Mouse (Mus musculus) kidney, embryonic 14.5 days (tissue): ENCODE measurements around the gene Grcc10. TPM values are rescaled to one million over a fixed set of nuclear protein-coding genes. Genes with fewer than 3 reads are reported as not detected.

Source experiments
- ATAC-seq: fragments of 200-750 bp; cut with Nextera tagmentation; 2 replicates; pipeline ENCODE4 v1.8.0; 2017; ENCODE audit warnings: moderate number of reproducible peaks, mild to moderate bottlenecking, moderate TSS enrichment, moderate library complexity; ENCODE audit not compliant: low FRiP score, low TSS enrichment
- H3K27ac ChIP-seq: fragments of 300-500 bp; sonication (generic); 2 replicates; pipeline ENCODE4 v1.5.1; 2014; ENCODE audit warnings: low read depth, mild to moderate bottlenecking, low read length, moderate library complexity, mixed read lengths
- H3K27me3 ChIP-seq: fragments of 300-500 bp; sonication (generic); 2 replicates; pipeline ENCODE4 v1.6.1; 2014; ENCODE audit warnings: mild to moderate bottlenecking, low read length; ENCODE audit not compliant: control insufficient read depth, insufficient read depth
- H3K36me3 ChIP-seq: fragments of 300-500 bp; sonication (generic); 2 replicates; pipeline ENCODE4 v1.6.1; 2014; ENCODE audit warnings: low read length, mixed read lengths; ENCODE audit not compliant: control insufficient read depth, insufficient read depth
- H3K4me1 ChIP-seq: fragments of 300-500 bp; sonication (generic); 2 replicates; pipeline ENCODE4 v1.6.1; 2014; ENCODE audit warnings: low read length, mixed read lengths; ENCODE audit not compliant: control insufficient read depth, insufficient read depth
- H3K4me2 ChIP-seq: fragments of 300-500 bp; sonication (generic); replicated peaks from 2 replicates; pipeline ENCODE4 v1.6.1; 2014; ENCODE audit warnings: low read depth, mild to moderate bottlenecking, low read length
- H3K4me3 ChIP-seq: fragments of 300-500 bp; sonication (generic); 2 replicates; pipeline ENCODE4 v1.5.1; 2014; ENCODE audit warnings: mild to moderate bottlenecking, low read length
- H3K9ac ChIP-seq: fragments of 300-500 bp; sonication (generic); 2 replicates; pipeline ENCODE4 v1.6.1; 2014; ENCODE audit warnings: low read depth, mild to moderate bottlenecking, low read length, moderate library complexity
- H3K9me3 ChIP-seq: fragments of 300-500 bp; sonication (generic); 2 replicates; pipeline ENCODE4 v1.6.1; 2016; ENCODE audit warnings: low read length; ENCODE audit not compliant: control insufficient read depth
- WGBS: fragments of 180-500 bp; shearing (Covaris S2); extraction: QIAGEN DNeasy Blood & Tissue Kit; methylation state at CpG from one replicate; pipeline ENCODE4 v1.1.7; 2014; 5-methylcytosine and 5-hydroxymethylcytosine counted together
- polyA plus RNA-seq: library from polyadenylated mRNA; unstranded; fragments of >200 nt; fragmentation: Nextera tagmentation; extraction: Ambion mirVana; gene quantifications from 2 replicates; pipeline ENCODE4 v1.2.1, GENCODE M21; 2014

Gene Grcc10
- polyA plus RNA-seq, 1 experiment from 2014 or later: 564 TPM

- H3K4me1 ChIP-seq: peaks cover 28% of the 10 kb centered on the region
- H3K4me2 ChIP-seq: no peak overlapping the region
- no peaks in the 10 kb centered on the region for H3K27me3 ChIP-seq
- H3K36me3 ChIP-seq: peaks cover 45% of the 10 kb centered on the region
- H3K4me3 ChIP-seq: no peak overlapping the region
- H3K9me3 ChIP-seq: no peaks in the 10 kb centered on the region
- H3K27ac ChIP-seq: no peak overlapping the region
- 79% methylated on average over 8 of the region's 8 CpGs for WGBS
- ATAC-seq: no peak
- H3K9ac ChIP-seq: 0 out of 2 replicates have a peak overlapping the region, but pooled peaks have one; percentile 18
Measured at GRCm38 (mm10) chr6:124750405-124750804, 9.2 kb upstream of the Grcc10 start.

- WGBS: 87% methylated on average over 7 of the region's 7 CpGs
- H3K27ac ChIP-seq: no peak overlapping the region
- peak overlapping the region; percentile 96 for H3K4me2 ChIP-seq
- no peaks in the 10 kb centered on the region for H3K27me3 ChIP-seq
- H3K36me3 ChIP-seq: peaks cover 66% of the 10 kb centered on the region
- peak overlapping the region; percentile 86; the same call in 1 of the 2 replicates for H3K9ac ChIP-seq
- ATAC-seq: no peak
- H3K4me1 ChIP-seq: peaks cover 16% of the 10 kb centered on the region
- H3K9me3 ChIP-seq: no peaks in the 10 kb centered on the region
- H3K4me3 ChIP-seq: peak overlapping the region; percentile 47
Measured at GRCm38 (mm10) chr6:124746654-124747632, 5.8 kb upstream of the Grcc10 start.

- Histone ChIP-seq H3K9me3 (no peaks in the 10 kb centered on the region), H3K4me2 (peak overlapping the region; percentile 96), H3K4me1 (peaks cover 20% of the 10 kb centered on the region), H3K36me3 (peaks cover 66% of the 10 kb centered on the region), H3K27ac (peak overlapping the region; percentile 91), H3K4me3 (peak overlapping the region; percentile 47), H3K9ac (peak overlapping the region; percentile 86), H3K27me3 (no peaks in the 10 kb centered on the region)
- ATAC-seq: peak; percentile 4; the same call in 1 of the 2 replicates
- 15% methylated on average over 8 of the region's 8 CpGs for WGBS
Measured at GRCm38 (mm10) chr6:124746296-124746605, 5.1 kb upstream of the Grcc10 start.

DNA sequence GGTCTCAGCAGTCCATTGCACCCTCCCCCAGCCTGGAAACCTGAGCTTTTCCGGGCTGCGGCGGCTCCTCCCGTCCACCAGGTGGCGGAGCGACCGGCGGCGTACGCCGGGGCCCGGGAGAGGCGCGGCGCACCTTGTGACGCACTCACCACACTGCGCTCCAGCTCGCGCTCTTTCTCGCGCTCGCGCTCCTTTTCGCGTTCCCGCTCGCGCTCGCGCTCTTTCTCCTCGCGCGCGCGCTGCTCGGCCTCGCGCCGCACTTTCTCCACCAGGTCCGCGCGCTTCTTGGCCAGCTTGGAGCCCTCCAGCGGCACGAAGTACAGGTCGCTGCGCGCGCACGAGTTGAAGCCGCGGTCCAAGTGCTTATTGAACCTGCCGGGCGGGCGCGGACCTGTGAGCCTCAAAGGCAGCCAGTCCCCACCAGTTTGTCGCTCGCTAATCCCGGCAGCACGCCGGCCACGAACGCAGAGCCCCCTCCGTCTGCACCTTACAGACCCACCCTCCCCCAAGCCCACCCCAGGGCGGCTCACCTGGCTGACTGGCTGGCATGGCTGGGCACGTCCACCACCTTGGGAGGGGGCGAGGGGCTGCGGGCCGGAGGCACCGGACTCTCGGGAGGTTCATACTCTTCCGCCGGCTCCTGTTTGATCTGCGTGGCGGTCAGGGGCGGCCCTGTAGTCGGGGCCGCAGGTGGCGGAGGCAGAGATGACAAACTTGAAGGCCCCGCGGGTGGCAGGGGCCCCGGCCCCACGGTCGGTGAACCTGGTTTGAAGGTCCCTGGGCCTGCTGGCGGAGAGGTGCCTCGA is 4.5 kb upstream of the Grcc10 start:
- no peaks in the 10 kb centered on the region for H3K27me3 ChIP-seq
- peak overlapping the region; percentile 96 for H3K4me2 ChIP-seq
- H3K36me3 ChIP-seq: peaks cover 63% of the 10 kb centered on the region
- H3K9me3 ChIP-seq: no peaks in the 10 kb centered on the region
- H3K4me3 ChIP-seq: peak overlapping the region; percentile 47
- H3K27ac ChIP-seq: peak overlapping the region; percentile 91
- H3K9ac ChIP-seq: peak overlapping the region; percentile 86
- under 1% methylated on average over 79 of the region's 85 CpGs for WGBS
- peak; percentile 83 for ATAC-seq
- H3K4me1 ChIP-seq: peaks cover 20% of the 10 kb centered on the region

DNA sequence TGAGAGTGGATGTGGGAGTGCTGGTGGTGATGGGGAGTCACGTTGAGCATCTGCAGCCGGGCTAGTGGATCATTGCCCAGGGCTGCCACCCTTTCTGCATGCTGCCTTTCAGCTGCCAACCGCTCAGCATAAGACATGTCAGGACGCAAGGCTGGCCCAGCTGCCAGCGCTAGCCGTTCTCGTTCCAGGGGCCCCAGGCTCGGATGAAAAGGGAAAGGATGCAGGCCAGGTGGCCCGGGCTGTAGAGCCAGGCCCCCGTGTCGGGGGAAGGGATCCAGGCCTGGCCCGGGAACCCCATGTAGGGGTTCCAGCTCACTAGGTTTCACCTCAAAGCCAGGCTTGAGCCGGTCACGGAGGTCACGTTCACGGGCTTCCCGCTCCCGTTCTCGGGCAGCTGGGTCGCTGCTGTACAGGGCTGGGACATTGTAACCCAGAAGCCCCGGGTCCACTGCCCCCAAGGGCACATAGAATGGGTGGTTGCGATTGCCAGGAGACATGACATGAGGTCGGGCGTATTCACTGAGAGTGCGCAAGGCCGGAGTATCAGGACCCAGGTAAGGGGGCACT is 3.7 kb upstream of the Grcc10 start:
- peak overlapping the region; percentile 47 for H3K4me3 ChIP-seq
- no peak; the same call in 1 of the 2 replicates for ATAC-seq
- peaks cover 60% of the 10 kb centered on the region for H3K36me3 ChIP-seq
- H3K9ac ChIP-seq: peak overlapping the region; percentile 46; the same call in 1 of the 2 replicates
- H3K27me3 ChIP-seq: no peaks in the 10 kb centered on the region
- WGBS: 54% methylated on average over 26 of the region's 26 CpGs
- H3K4me2 ChIP-seq: peak overlapping the region; percentile 96
- peak overlapping the region; percentile 49; the same call in 1 of the 2 replicates for H3K27ac ChIP-seq
- H3K9me3 ChIP-seq: no peaks in the 10 kb centered on the region
- H3K4me1 ChIP-seq: peaks cover 22% of the 10 kb centered on the region

GRCm38 (mm10) chr6:124743647-124744046 is 2.5 kb upstream of the Grcc10 start:
- WGBS: 80% methylated on average over 8 of the region's 8 CpGs
- H3K4me1 ChIP-seq: peaks cover 33% of the 10 kb centered on the region
- peaks cover 52% of the 10 kb centered on the region for H3K36me3 ChIP-seq
- no peak for ATAC-seq
- no peak overlapping the region for H3K4me2 ChIP-seq
- no peaks in the 10 kb centered on the region for H3K9me3 ChIP-seq
- no peak overlapping the region for H3K4me3 ChIP-seq
- H3K9ac ChIP-seq: no peak overlapping the region
- H3K27ac ChIP-seq: no peak overlapping the region
- no peaks in the 10 kb centered on the region for H3K27me3 ChIP-seq

GRCm38 (mm10) chr6:124742839-124743514 is 1.8 kb upstream of the Grcc10 start:
- no peak overlapping the region for H3K4me2 ChIP-seq
- no peak for ATAC-seq
- H3K9me3 ChIP-seq: no peaks in the 10 kb centered on the region
- H3K27me3 ChIP-seq: no peaks in the 10 kb centered on the region
- no peak overlapping the region for H3K9ac ChIP-seq
- peaks cover 45% of the 10 kb centered on the region for H3K36me3 ChIP-seq
- peaks cover 40% of the 10 kb centered on the region for H3K4me1 ChIP-seq
- H3K4me3 ChIP-seq: no peak overlapping the region
- 82% methylated on average over 15 of the region's 15 CpGs for WGBS
- H3K27ac ChIP-seq: no peak overlapping the region

DNA sequence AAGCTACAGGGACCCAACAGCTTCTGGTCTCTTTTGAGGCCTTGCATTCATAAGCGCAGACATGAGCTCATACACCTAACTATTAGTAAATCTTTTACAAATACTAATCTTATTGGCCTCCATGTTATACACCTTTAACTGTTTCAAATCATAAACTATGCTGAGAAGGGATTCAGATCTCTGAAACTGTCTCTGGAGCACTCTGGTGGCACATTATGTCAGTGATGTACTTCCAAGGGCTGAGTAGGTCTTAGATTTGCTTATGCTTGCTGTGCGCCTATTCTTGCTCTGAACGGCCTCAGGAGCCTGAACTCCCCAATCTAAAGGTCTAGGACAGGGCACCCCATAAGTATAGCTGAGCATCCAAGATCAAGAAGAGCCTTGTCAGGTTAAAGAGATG is 668 bp upstream of the Grcc10 start:
- no peak for ATAC-seq
- Histone ChIP-seq H3K4me3 (peak overlapping the region; percentile 66), H3K4me1 (peaks cover 42% of the 10 kb centered on the region), H3K9ac (peak overlapping the region; percentile 82), H3K9me3 (no peaks in the 10 kb centered on the region), H3K4me2 (peak overlapping the region; percentile 75), H3K27ac (peak overlapping the region; percentile 100), H3K27me3 (no peaks in the 10 kb centered on the region), H3K36me3 (peaks cover 34% of the 10 kb centered on the region)
- 73% methylated on average over 3 of the region's 3 CpGs for WGBS
